Mouse (Mus musculus) MEL-GATA-1-ER (cell line): ENCODE measurements around the gene Olfr1501.
"Not testable (repeated sequence)": the region's sequence is repeated elsewhere in the genome, so short reads cannot be mapped to it uniquely, and the experiment has no call there.

Experiments
- DNase-seq: peaks from one replicate; pipeline ENCODE4 v3.0.0-alpha.2; 2012; ENCODE audit warnings: low read depth; ENCODE audit errors: extremely low read depth

Gene Olfr1501

DNA sequence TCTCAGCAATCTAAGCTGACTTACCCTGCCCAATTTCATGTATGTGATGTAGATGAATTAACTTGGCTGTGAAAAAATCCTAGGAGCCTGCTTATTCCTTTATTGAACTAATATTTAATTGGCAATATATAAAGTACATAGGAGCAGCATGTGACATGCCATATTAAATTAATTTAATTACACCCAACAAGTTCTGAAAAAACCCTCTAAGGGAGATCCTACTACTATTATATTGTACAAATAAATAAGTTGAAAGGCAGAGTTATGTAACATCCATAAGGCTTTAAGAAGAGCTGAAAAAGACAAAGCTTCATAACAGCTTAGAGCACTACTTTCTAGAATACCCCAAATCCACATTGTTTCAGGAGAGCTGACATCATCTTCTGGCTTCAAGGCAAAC, at the start of gene Olfr1501:
Olfr1501 (minus strand) TSS at position 101 of the 400 bp plus-strand sequence.
- DNase-seq = not testable (repeated sequence)

DNA sequence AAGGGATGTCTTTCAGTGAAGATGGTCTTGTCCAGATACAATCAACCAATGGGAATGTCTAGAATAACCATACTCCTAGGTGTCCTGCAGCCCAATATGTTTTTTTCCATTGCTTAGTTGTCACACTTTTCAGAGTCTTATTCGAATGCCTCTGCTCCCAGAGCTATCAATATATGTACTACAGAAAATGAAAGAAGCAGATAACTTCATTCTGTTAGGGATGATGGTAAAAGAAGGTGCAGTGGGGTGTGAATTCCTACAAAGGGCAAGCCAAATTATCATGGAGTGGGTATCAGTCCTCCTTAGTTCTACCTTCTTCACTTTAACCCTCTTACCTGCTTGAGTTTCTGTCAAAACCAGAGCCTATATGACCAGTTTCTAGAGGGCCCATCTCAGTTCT, 47.3 kb upstream of the Olfr1501 start, which contains the start of gene Olfr1504:
Olfr1504 (minus strand) TSS at position 101 of the 400 bp plus-strand sequence.
- DNase-seq = no peak

DNA sequence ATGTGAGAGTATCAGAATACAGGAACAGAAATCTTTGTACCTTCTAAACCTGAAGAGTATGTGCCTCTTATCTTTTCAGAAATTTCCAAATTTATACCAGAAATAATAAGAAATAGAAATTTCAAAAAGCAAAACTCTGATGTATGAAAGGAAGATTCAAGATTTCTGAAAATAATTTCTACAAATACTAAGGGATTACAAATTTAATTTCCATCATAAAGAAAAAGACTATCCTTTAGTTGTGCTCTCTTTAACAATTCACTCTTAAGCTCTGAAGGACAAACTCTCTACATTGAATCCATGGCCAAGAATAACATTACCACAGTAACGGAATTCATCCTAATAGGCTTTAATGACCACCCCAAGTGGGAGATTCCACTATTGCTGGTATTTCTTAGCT, 11.0 kb upstream of the Olfr1501 start, which contains the start of gene Olfr1502:
Olfr1502 (plus strand) TSS at position 301 of the 400 bp plus-strand sequence.
- no peak for DNase-seq

DNA sequence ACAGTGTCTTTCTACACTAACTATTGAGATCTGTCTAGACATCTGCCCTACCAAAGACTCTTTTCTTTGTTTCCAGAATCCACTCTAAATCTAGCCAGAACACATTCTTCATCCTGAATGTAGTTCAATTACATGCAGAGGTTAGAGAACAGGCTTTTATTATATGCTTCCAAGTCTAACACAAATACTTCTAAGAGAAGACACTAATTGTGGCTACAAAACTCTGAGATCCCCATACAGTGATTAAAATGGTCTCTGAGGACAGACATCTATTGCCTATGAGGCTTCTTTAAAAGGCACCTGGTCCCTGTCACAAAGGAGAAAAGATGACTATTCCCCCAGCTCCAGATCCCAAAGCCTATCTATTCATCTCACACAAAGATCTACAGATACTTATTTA, 20.1 kb downstream of the Olfr1501 start, which contains the start of gene Olfr1500:
Olfr1500 (minus strand) TSS at position 101 of the 400 bp plus-strand sequence.
- DNase-seq = no peak

DNA sequence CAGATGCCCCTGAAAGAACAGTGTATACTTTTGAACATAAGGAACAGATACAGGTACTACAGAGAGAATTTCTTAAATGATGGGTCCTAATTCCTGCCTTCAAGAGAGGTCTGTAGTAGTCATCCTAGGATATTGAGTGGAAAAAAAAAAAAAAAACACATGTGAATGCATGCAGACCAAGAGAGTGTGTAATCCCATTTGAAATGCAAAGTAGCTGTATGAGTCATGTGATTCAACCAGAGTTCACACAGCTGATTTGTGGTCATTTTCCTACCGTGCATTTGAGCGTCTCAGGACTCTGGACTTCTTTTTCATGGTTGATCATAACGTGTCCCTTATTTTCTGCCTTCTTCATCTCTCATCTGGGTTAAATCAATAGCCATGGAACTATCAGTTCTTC, 22.0 kb downstream of the Olfr1501 start:
- no peak for DNase-seq

DNA sequence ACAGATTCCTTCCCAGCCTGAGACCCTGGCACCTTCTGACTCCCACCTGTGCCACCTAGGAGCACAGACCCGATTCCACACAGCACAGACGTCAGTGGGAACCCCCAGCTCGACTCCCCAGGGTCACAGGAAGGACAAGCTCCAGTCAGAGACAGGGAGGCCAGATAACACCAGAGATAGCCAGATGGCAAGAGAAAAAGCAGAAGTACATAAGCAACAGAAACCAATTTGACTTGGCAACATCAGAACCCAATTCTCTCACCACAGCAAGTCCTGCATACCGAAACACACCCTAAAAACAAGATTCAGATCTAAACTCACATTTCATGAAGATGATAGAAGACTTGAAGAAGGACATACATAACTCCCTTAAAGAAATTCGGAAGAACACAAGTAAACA, 29.6 kb downstream of the Olfr1501 start:
- peak; percentile 62 for DNase-seq

DNA sequence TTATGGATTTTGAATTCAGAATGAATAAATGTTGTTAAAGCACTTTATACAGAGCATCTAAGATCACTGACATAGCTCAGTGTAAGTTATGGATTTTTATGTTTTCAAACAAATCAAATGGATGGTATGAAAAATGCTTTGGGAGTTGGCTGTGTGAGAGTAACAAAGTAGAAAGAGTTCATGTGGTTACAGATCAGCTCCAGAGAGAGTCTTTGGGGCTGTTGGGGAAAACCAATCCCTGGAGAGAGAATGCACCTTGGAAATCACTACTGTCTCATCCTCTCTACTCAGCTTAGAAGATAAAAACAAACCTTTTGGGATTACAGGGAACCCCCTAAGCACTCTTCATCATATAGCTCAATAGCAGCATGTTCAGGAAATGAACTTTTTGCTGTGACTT, 31.1 kb downstream of the Olfr1501 start, which contains the start of gene Olfr1499:
Olfr1499 (minus strand) TSS at position 101 of the 400 bp plus-strand sequence.
- DNase-seq = no peak

DNA sequence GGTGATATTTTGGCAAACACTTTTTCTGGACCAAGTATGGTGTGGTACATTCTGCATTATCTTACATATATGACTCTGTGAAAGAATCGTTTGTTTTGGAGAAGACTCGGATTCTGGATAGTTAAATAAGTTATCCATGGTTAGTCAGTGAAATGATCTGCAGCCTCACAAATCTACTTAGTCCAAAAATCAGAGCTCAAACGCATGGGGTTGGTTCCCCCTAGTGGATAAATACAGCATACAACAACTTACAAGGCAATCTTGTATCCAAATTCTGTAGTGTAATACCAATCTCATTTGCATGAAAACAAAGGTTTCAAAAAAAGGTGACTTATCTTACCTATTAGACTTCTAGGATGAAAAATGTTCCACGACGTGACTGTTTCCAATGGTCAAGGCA, 31.7 kb downstream of the Olfr1501 start:
- peak; percentile 25 for DNase-seq

DNA sequence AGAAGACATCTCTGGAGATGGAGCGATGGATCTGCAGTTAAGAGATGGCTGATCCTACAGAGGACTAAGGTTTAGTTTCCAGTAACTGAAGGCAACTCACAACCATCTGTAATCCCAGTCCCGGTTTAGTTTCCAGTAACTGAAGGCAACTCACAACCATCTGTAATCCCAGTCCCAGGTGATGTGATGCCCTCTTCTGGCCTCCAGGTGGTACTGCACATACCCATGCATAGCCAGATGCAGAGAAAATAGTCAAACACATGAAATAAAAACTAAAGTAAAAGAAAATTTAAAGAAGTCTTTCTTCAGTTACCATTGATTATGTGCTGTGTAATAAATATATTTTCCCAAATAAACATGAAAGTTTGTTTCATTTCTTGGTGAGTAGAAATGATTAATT, 37.7 kb downstream of the Olfr1501 start:
- no peak for DNase-seq

DNA sequence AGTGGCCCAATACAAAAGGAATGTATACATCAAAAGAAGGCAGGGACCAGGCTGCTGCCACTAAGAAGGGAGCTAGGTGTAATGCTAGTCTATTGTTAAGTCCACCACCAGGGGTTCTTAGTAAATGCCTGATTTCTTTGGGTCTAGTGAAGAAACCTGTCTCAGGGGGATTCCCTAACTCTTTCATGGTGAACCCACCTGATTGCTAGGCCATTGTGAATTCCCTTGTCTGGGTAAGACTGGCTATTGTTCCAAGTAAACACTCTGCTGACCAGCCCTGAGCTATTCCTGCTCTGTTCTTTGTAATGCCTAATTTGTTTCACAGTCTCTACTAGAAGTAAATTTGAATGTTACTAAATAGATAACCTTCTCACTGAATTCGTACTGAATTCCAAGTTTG, 45.0 kb downstream of the Olfr1501 start:
- not testable (repeated sequence) for DNase-seq

DNA sequence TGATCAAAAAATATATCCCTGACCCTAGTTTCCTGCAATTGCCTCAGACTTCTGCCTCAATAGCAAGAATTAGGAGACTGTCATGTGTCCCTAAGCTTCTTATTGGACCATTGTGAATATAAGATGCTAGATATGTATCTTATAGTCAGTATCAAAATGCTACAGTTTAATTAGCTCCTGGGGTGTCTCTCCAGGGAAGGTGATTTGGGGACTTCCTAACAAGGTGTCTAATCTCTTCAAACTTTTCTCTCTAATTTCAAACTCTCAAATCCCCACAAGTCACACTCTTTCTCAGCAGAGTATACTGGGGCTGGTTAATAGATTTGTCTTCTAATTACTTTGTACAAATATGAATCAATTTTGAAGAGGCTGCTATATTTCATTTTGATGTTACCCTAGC, 52.4 kb downstream of the Olfr1501 start, which contains the start of gene Olfr1497:
Olfr1497 (minus strand) TSS at position 101 of the 400 bp plus-strand sequence.
- no peak for DNase-seq
